ENCODE assay signal across 16 mouse cellular contexts in genomic region chr2:121630286-121630685, GRCm38 (mm10).
"Had no signal": no experiment of that assay in that cellular context is flagged by ENCODE, and none has a peak within 500 bp of the region (broad histone marks: within the 10 kb centered on the region; RNA-seq: fewer than 3 reads in every experiment).

No protein-coding gene starts in this region.

- DNase-seq: heart, postnatal 10 days; heart, postnatal 14 days; heart, postnatal 36 days; heart, postnatal 4 days; kidney, adult 11 months; kidney, adult 18-20 months; kidney, adult 2 months; kidney, adult 8-10 months; kidney, adult 9 months; kidney, postnatal 10 days; kidney, postnatal 14 days; kidney, postnatal 25 days; kidney, postnatal 36 days; kidney, postnatal 4 days; layer of hippocampus, adult 9-11 months; layer of hippocampus, postnatal 36 days had no signal
